2 mouse cellular contexts compared by ENCODE assay signal in the genomic region with DNA sequence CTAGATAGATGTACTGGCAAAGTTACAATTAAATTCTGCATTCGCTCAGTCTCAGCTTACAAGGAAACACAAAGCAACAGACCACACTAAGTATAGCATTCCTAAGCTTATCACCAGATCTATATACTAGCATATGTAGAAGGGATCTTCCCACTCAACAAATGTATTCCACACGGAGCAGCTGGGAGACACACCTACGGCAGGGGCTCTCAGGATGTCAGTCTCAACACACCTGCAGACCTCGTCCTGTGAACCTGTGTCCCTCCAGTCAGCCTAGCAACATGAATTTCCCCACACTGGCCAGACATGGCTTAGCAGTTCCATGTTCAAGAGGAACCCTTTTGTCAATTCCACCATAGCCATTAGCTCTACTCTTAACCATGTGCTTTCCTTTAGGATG. TPM values are rescaled to one million over a fixed set of nuclear protein-coding genes. Genes with fewer than 3 reads are reported as not detected.
"Had no signal": no experiment of that assay in that cellular context is flagged by ENCODE, and none has a peak within 500 bp of the region (broad histone marks: within the 10 kb centered on the region; RNA-seq: fewer than 3 reads in every experiment).

No protein-coding gene starts in this region.

RNA-seq across cellular contexts. Expression of a gene that starts 4.9 kb away (rescaled TPM):
- total RNA-seq: monocyte, adult 5-6 weeks had no signal

RNA-seq across cellular contexts. Expression of a gene that starts 5.6 kb away (rescaled TPM):
- total RNA-seq: monocyte, adult 5-6 weeks; neutrophil, adult 5-6 weeks had no signal
